8 mouse cellular contexts compared by ENCODE assay signal in the genomic region with DNA sequence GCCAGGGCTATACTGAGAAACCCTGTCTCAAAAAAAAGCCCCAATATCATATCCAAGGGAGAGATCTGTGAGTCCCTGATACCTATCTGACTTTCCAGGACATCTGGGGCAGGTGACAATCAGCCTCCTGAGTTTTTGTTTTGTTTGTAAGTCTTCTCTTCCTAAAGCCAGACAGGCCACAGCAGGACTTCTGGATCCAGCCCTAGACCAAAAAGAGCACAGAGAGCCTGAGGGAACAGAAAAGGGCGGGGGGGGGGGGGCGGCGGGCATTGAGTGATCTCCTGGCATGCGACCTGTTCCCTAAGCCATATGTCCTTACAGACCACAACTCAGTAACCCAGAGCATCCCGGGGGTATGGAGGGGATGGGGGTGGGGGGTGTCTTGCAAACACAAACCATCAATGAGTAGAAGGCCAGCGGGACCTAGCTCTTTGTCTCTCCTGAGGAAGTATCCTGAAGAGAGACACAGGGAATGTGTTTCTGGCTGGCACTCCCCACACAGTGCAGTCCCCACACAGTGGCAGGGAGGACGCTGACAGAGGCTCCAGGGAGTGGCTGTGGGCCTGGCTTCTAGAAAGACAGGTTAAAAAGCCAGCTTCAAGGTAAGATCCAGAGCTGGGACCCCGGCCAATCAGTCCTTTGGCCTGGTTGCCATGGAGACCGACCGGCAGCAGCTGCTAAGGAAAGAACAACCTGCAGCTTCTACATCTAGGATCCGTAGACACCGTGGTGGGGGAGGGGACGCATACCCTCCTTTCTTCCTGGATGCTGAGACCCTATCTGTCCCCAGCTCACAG. TPM values are rescaled to one million over a fixed set of nuclear protein-coding genes. Genes with fewer than 3 reads are reported as not detected.
DNase-seq lines count a peak whose midpoint lies in the region; ATAC-seq and TF ChIP-seq lines count a peak whose summit lies in the region.

No protein-coding gene starts in this region.

- 13% methylated on average over 13 of the region's 13 CpGs for WGBS in forebrain, embryonic 14.5 days
- 12% methylated on average over 13 of the region's 13 CpGs for WGBS in midbrain, embryonic 10.5 days
- 64% methylated on average over 13 of the region's 13 CpGs for WGBS in heart, adult 2 months

- TF ChIP-seq EP300 in heart, adult 2 months (IDR thresholded peaks at IDR 0.05; ENCODE audit: insufficient read depth, low read depth, low read length) = no peak

- peak; percentile 70 for ATAC-seq in forebrain, embryonic 14.5 days

- peak; percentile 44 for DNase-seq in embryo, embryonic 10 days (ENCODE audit: low spot score)
- no peak for DNase-seq in embryo, embryonic 10.5 days (ENCODE audit: low spot score)
- DNase-seq in ZHBTc4 (ENCODE audit: low read depth, low spot score) = peak; percentile 68
- DNase-seq in forebrain, embryonic 14.5 days (ENCODE audit: low spot score) = peak; percentile 86
- DNase-seq in midbrain, embryonic 10.5 days (ENCODE audit: low spot score) = peak; percentile 71
- no peak for DNase-seq in heart, adult 2 months
- DNase-seq in spleen, adult 12 weeks (ENCODE audit: low spot score) = no peak
- DNase-seq in urinary bladder, adult 2 months (ENCODE audit: low spot score) = no peak

- H3K27ac ChIP-seq in forebrain, embryonic 14.5 days (ENCODE audit: low read depth, low read length) = peak overlapping the region; percentile 92
- H3K27ac ChIP-seq in midbrain, embryonic 10.5 days (replicated peaks) = peak overlapping the region; percentile 83
- H3K27ac ChIP-seq in heart, adult 2 months = no peak overlapping the region

- H3K4me2 ChIP-seq in forebrain, embryonic 14.5 days (ENCODE audit: low read length) = peak overlapping the region; percentile 8; the same call in 1 of the 2 replicates

- 0 out of 2 replicates have a peak, but pooled peaks cover 9% of the 10 kb centered on the region for H3K27me3 ChIP-seq in forebrain, embryonic 14.5 days (replicated peaks; ENCODE audit: control insufficient read depth, insufficient read depth, low read length)
- H3K27me3 ChIP-seq in midbrain, embryonic 10.5 days (ENCODE audit: low read depth, poor library complexity, severe bottlenecking) = peaks cover 60% of the 10 kb centered on the region
- H3K27me3 ChIP-seq in heart, adult 2 months (ENCODE audit: control insufficient read depth, insufficient read depth, low read length) = no peaks in the 10 kb centered on the region

- TF ChIP-seq CTCF in heart, adult 2 months (IDR thresholded peaks at IDR 0.05) = no peak

- no peaks in the 10 kb centered on the region for H3K9me3 ChIP-seq in forebrain, embryonic 14.5 days (replicated peaks; ENCODE audit: control insufficient read depth, low read length)
- H3K9me3 ChIP-seq in midbrain, embryonic 10.5 days (replicated peaks) = no peaks in the 10 kb centered on the region

- H3K36me3 ChIP-seq in forebrain, embryonic 14.5 days (ENCODE audit: control insufficient read depth, insufficient read depth, low read length) = no peaks in the 10 kb centered on the region
- H3K36me3 ChIP-seq in midbrain, embryonic 10.5 days = no peaks in the 10 kb centered on the region
- no peaks in the 10 kb centered on the region for H3K36me3 ChIP-seq in heart, adult 2 months (ENCODE audit: control insufficient read depth, insufficient read depth, low read length)

- H3K4me3 ChIP-seq in forebrain, embryonic 14.5 days (ENCODE audit: low read depth, low read length) = no peak overlapping the region
- H3K4me3 ChIP-seq in midbrain, embryonic 10.5 days = peak overlapping the region; percentile 27
- H3K4me3 ChIP-seq in heart, adult 2 months = no peak overlapping the region

- TF ChIP-seq POLR2A in heart, adult 2 months (IDR thresholded peaks at IDR 0.05; ENCODE audit: insufficient read depth, low read depth, low read length) = no peak

- H3K79me2 ChIP-seq in heart, adult 2 months (replicated peaks; ENCODE audit: control insufficient read depth, insufficient read depth, low read length) = no peaks in the 10 kb centered on the region

- H3K4me1 ChIP-seq in forebrain, embryonic 14.5 days (ENCODE audit: control insufficient read depth, insufficient read depth, low read length) = peaks cover 24% of the 10 kb centered on the region
- peaks cover 64% of the 10 kb centered on the region for H3K4me1 ChIP-seq in midbrain, embryonic 10.5 days
- no peaks in the 10 kb centered on the region for H3K4me1 ChIP-seq in heart, adult 2 months (ENCODE audit: control insufficient read depth, insufficient read depth, low read length)

- H3K9ac ChIP-seq in forebrain, embryonic 14.5 days (ENCODE audit: low read length) = peak overlapping the region; percentile 49
- H3K9ac ChIP-seq in heart, adult 2 months (ENCODE audit: low read depth, low read length) = no peak overlapping the region

- intact Hi-C loops in heart, adult 2 months (cut with DNase I) = no loop called here

RNA-seq across cellular contexts. Expression of a gene that starts 18.3 kb away (rescaled TPM):
- 7,624 and 8,172 TPM in 2 replicates for polyA plus RNA-seq in forebrain, embryonic 14.5 days (2014; fragmentation: Nextera tagmentation; extraction: Ambion mirVana)
- 2,607 and 3,209 TPM in 2 replicates for polyA plus RNA-seq in midbrain, embryonic 10.5 days (2016; fragmentation: Nextera tagmentation; extraction: Ambion mirVana)
- 10 to 100 TPM; 20.1 to 23.0 TPM for total RNA-seq in heart, adult 2 months (2021)
- 7.2 and 10.9 TPM in 2 replicates for polyA plus RNA-seq in heart, adult 2 months (2012; rRNA removed)
- polyA plus RNA-seq in urinary bladder, adult 2 months (2012; rRNA removed) = 67.0 and 104 TPM in 2 replicates

RNA-seq across cellular contexts. Expression of a gene that starts 46.7 kb away (rescaled TPM):
- 4.3 and 6.0 TPM in 2 replicates for polyA plus RNA-seq in forebrain, embryonic 14.5 days (2014; fragmentation: Nextera tagmentation; extraction: Ambion mirVana)
- polyA plus RNA-seq in midbrain, embryonic 10.5 days (2016; fragmentation: Nextera tagmentation; extraction: Ambion mirVana) = 3.5 and 3.6 TPM in 2 replicates
- 10 to 100 TPM; 13.4 to 16.7 TPM for total RNA-seq in heart, adult 2 months (2021)
- 22.6 and 37.2 TPM in 2 replicates for polyA plus RNA-seq in heart, adult 2 months (2012; rRNA removed)
- polyA plus RNA-seq in urinary bladder, adult 2 months (2012; rRNA removed) = 40.0 and 42.7 TPM in 2 replicates

RNA-seq across cellular contexts. Expression of a gene that starts 53.7 kb away (rescaled TPM):
- 7.6 and 9.8 TPM in 2 replicates for polyA plus RNA-seq in forebrain, embryonic 14.5 days (2014; fragmentation: Nextera tagmentation; extraction: Ambion mirVana)
- 7.2 and 8.9 TPM in 2 replicates for polyA plus RNA-seq in midbrain, embryonic 10.5 days (2016; fragmentation: Nextera tagmentation; extraction: Ambion mirVana)
- total RNA-seq in heart, adult 2 months (2021) = 10 to 100 TPM in 1 of 2 experiments, 1 to 10 TPM in 1; 6.4 to 11.0 TPM
- polyA plus RNA-seq in heart, adult 2 months (2012; rRNA removed) = 11.7 and 17.8 TPM in 2 replicates
- 37.9 and 39.9 TPM in 2 replicates for polyA plus RNA-seq in urinary bladder, adult 2 months (2012; rRNA removed)

Comparison
In these comparisons a context has a peak if more than half of its experiments do, and no peak if none do; other contexts are left out.
1. DNase-seq: peak in embryo, embryonic 10 days (single experiment), ZHBTc4 (single experiment), forebrain, embryonic 14.5 days (single experiment) and midbrain, embryonic 10.5 days (single experiment); none in embryo, embryonic 10.5 days (single experiment), heart, adult 2 months (0 of 2), spleen, adult 12 weeks (single experiment) and urinary bladder, adult 2 months (single experiment).
2. RNA of a gene that starts 18.3 kb away (polyA plus RNA-seq): 7,624 to 8,172 TPM in forebrain, embryonic 14.5 days and 2,607 to 3,209 TPM in midbrain, embryonic 10.5 days; 67.0 to 104 TPM in urinary bladder, adult 2 months and 7.2 to 10.9 TPM in heart, adult 2 months; every median in the first group is over 10 times any median in the second.